Mouse (Mus musculus) heart, embryonic 12.5 days (tissue): ENCODE measurements around the gene Doc2a. TPM values are rescaled to one million over a fixed set of nuclear protein-coding genes. Genes with fewer than 3 reads are reported as not detected.

Source experiments
- ATAC-seq: fragments of 200-750 bp; cut with Nextera tagmentation; 2 replicates; pipeline ENCODE4 v1.8.0; 2017; ENCODE audit warnings: moderate TSS enrichment, moderate library complexity; ENCODE audit not compliant: insufficient number of reproducible peaks, low FRiP score
- H3K27ac ChIP-seq: fragments of 300-500 bp; sonication (generic); 2 replicates; pipeline ENCODE4 v1.5.1; 2016; ENCODE audit warnings: mild to moderate bottlenecking, moderate library complexity; ENCODE audit not compliant: poor library complexity, severe bottlenecking
- H3K27me3 ChIP-seq: fragments of 300-500 bp; sonication (generic); replicated peaks from 2 replicates; pipeline ENCODE4 v1.6.1; 2016; ENCODE audit warnings: mild to moderate bottlenecking, moderate library complexity
- H3K36me3 ChIP-seq: fragments of 300-500 bp; sonication (generic); 2 replicates; pipeline ENCODE4 v1.6.1; 2016; ENCODE audit warnings: mild to moderate bottlenecking, moderate library complexity
- H3K4me1 ChIP-seq: fragments of 300-500 bp; sonication (generic); replicated peaks from 2 replicates; pipeline ENCODE4 v1.6.1; 2016; ENCODE audit warnings: mild to moderate bottlenecking
- H3K4me2 ChIP-seq: fragments of 300-500 bp; sonication (generic); 2 replicates; pipeline ENCODE4 v1.6.1; 2016; ENCODE audit warnings: mild to moderate bottlenecking, moderate library complexity
- H3K4me3 ChIP-seq: fragments of 300-500 bp; sonication (generic); 2 replicates; pipeline ENCODE4 v1.5.1; 2016; ENCODE audit warnings: mild to moderate bottlenecking
- H3K9ac ChIP-seq: fragments of 300-500 bp; sonication (generic); 2 replicates; pipeline ENCODE4 v1.6.1; 2016; ENCODE audit warnings: mild to moderate bottlenecking, moderate library complexity
- H3K9me3 ChIP-seq: fragments of 300-500 bp; sonication (generic); replicated peaks from 2 replicates; pipeline ENCODE4 v1.6.1; 2016; ENCODE audit warnings: mild to moderate bottlenecking, moderate library complexity
- WGBS: fragments of 180-500 bp; shearing (Covaris S2); methylation state at CpG from one replicate; pipeline ENCODE4 v1.1.7; 2016; 5-methylcytosine and 5-hydroxymethylcytosine counted together
- polyA plus RNA-seq: library from polyadenylated mRNA; unstranded; fragments of >200 nt; fragmentation: Nextera tagmentation; extraction: Ambion mirVana; gene quantifications from 2 replicates; pipeline ENCODE4 v1.2.1, GENCODE M21; 2016

Doc2a gene
- polyA plus RNA-seq, 1 experiment from 2014 or later = not detected

DNA sequence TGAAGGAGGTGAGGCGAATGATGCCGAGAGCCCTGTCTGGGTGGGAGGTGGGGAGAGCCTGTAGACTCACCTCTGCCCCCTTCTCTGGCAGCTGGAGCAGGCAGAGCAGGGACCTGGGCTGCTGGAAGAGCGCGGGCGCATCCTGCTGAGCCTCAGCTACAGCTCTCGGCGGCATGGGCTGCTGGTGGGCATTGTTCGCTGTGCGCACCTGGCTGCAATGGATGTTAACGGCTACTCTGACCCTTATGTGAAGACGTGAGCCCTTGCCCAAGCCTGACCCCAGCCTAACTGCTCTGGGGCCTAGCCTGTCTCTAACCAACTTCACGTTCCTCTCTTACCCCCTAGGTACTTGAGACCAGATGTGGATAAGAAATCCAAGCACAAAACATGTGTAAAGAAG lies 4.0 kb downstream of the Doc2a start:
- no peak overlapping the region for H3K27ac ChIP-seq
- H3K9me3 ChIP-seq = no peaks in the 10 kb centered on the region
- no peak overlapping the region for H3K4me3 ChIP-seq
- peaks cover 51% of the 10 kb centered on the region for H3K27me3 ChIP-seq
- H3K36me3 ChIP-seq = peaks cover 47% of the 10 kb centered on the region
- WGBS = 44% methylated on average over 12 of the region's 12 CpGs
- ATAC-seq = no peak
- H3K4me2 ChIP-seq = no peak overlapping the region
- no peak overlapping the region for H3K9ac ChIP-seq
- H3K4me1 ChIP-seq = peaks cover 22% of the 10 kb centered on the region

DNA sequence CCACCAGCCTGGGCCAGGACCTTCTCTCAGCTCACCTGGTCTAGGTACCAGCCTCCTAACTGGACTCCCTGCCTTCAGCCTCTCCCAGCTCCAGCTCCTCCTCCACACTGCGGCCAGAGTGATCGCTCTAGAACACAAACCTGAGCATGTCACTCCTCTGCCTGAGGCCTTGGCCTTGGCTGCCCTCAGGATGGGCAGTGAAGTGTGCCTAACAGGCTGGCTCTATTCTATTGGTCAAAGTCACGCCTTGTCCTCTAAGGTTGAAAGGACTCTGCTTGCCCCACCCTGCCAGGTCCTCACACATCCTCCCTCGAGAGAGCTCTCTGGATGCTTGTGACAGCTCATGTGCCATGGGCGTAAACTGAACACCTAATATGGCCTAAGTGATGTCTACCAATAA lies 6.2 kb downstream of the Doc2a start:
- H3K9me3 ChIP-seq = no peaks in the 10 kb centered on the region
- no peak overlapping the region for H3K27ac ChIP-seq
- 83% methylated on average over 5 of the region's 5 CpGs for WGBS
- no peak overlapping the region for H3K4me2 ChIP-seq
- peaks cover 9% of the 10 kb centered on the region for H3K4me1 ChIP-seq
- peaks cover 29% of the 10 kb centered on the region for H3K27me3 ChIP-seq
- ATAC-seq = no peak
- H3K36me3 ChIP-seq = peaks cover 69% of the 10 kb centered on the region
- H3K4me3 ChIP-seq = no peak overlapping the region
- no peak overlapping the region for H3K9ac ChIP-seq

DNA sequence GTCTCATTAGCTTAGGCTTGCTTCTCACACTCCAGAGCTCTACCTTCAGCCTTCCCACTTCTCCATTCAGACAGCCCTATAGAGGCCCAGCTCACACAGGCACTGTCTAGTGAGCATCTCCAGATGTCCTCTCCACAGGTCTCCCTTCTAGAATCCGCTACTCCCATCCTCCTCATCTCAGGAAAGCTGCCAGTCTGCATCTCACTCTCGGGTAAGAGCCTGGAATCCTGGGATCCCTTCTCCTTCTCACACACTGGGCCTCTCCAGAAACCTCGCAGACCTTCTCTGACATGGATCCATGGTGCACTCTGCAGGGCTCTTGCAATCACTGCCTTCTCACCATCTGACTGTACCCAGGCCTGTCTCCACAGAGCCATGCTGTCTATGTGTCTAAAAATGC lies 8.4 kb downstream of the Doc2a start:
- Histone ChIP-seq H3K27ac (no peak overlapping the region), H3K4me2 (no peak overlapping the region), H3K4me1 (no peaks in the 10 kb centered on the region), H3K9me3 (no peaks in the 10 kb centered on the region), H3K9ac (no peak overlapping the region), H3K27me3 (peaks cover 7% of the 10 kb centered on the region), H3K4me3 (no peak overlapping the region), H3K36me3 (peaks cover 87% of the 10 kb centered on the region)
- 81% methylated on average over 3 of the region's 3 CpGs for WGBS
- ATAC-seq = no peak

DNA sequence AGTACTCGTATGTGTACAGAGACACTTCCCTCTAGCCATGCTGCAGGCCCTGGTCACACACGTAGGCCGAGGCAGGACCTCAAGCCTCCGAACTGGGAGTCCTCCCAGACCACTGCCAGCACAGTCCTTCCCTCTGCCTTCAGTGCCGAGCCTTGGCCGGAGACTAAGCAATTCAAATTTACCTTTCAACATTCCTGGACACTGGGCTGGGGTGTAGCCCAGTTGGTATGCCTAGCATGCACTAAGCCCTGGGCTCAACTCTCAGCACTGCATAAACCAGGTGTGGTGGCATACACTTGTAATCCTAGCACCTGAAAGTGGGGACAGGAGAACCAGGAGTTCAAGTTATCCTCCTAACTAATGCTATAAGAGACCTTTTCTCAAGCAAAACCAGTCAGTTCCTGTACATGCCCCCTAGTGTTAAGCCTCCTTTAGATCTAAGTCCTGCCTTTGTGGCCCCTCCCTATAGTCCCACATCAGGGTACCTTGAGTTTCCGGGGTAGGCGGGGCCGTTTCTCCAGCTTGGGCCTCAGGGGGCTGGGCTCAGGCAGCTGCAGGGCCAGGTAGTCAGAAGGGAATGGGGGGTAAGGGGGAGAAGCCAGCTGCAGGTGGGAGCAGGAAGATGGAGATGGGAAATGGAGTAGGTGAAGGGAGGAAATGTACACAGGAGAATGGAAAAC lies 9.7 kb downstream of the Doc2a start:
- H3K27ac ChIP-seq = no peak overlapping the region
- H3K4me2 ChIP-seq = no peak overlapping the region
- ATAC-seq = no peak
- H3K36me3 ChIP-seq = peaks cover 83% of the 10 kb centered on the region
- H3K27me3 ChIP-seq = no peaks in the 10 kb centered on the region
- 77% methylated on average over 9 of the region's 9 CpGs for WGBS
- no peaks in the 10 kb centered on the region for H3K9me3 ChIP-seq
- H3K4me3 ChIP-seq = no peak overlapping the region
- no peak overlapping the region for H3K9ac ChIP-seq
- peaks cover 6% of the 10 kb centered on the region for H3K4me1 ChIP-seq

DNA sequence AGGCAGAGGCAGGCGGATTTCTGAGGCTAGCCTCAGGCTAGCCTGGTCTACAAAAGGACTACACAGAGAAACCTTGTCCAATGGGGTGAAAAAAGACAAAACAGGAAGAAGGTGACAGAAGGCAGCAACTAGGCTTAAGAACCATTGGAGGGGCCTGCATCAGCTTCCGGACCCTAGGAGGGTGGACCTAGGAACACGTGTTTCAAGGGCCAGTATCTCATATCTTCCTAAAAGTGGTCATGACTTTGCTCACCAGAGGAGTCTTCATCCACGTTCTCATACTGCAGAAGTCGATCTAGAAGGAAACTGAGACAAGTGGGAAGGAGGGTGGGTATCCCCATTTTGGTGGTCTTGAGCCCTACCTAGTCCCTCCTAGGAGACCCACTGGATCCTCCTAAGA lies 13.8 kb downstream of the Doc2a start:
- Histone ChIP-seq H3K4me1 (peaks cover 26% of the 10 kb centered on the region), H3K9me3 (no peaks in the 10 kb centered on the region), H3K9ac (peak overlapping the region; percentile 78), H3K4me3 (peak overlapping the region; percentile 66), H3K4me2 (peak overlapping the region; percentile 93), H3K36me3 (peaks cover 67% of the 10 kb centered on the region), H3K27ac (no peak overlapping the region; the same call in 1 of the 2 replicates), H3K27me3 (no peaks in the 10 kb centered on the region)
- 50% methylated on average over 5 of the region's 5 CpGs for WGBS
- no peak for ATAC-seq

DNA sequence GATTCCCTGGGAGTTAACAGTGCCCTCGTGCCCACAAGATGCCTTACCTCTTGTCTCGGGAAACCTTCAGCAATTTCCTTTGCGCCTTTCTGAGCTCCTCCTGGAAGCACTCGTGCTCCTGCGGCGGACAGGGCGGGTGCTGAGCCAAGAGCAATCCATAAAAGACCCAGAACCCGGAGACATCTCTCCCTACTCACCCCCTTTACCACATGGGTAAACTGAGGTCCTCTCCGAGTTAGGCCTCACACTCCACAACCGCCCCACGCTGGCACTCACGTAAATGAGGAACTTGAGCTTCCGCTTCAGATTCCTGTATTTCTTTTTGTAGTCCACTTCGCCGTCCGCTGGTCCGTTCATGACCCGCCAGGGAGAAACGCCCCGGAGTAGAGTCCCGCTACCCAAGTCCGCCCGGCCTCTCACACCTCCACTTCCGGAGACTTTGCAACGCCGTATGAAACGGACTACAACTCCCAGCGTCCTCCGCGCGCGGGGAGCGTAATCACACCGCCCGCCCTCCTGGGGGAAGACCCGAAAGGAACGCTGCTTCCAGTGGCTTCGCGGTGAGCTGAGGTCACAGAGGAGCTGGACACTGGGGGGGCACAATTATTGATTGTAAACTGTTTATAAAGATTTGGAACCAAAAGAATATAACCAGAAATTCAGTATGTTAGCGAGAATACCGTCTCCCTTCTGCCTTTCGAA lies 14.4 kb downstream of the Doc2a start, which contains the start of gene Hirip3:
Gene Hirip3 (plus strand): TSS at position 544 of the 702 bp plus-strand sequence.
- 2% methylated on average over 42 of the region's 42 CpGs for WGBS
- peak within 1 kb of the TSS; percentile 79 for H3K9ac ChIP-seq
- H3K4me2 ChIP-seq = peak within 1 kb of the TSS; percentile 93
- peak; percentile 91 for ATAC-seq
- no peaks in the 10 kb centered on the region for H3K9me3 ChIP-seq
- H3K27me3 ChIP-seq = no peaks in the 10 kb centered on the region
- peak within 1 kb of the TSS; percentile 66 for H3K4me3 ChIP-seq
- H3K27ac ChIP-seq = peak within 1 kb of the TSS; percentile 59
- H3K4me1 ChIP-seq = peaks cover 26% of the 10 kb centered on the region
- peaks cover 67% of the 10 kb centered on the region for H3K36me3 ChIP-seq

DNA sequence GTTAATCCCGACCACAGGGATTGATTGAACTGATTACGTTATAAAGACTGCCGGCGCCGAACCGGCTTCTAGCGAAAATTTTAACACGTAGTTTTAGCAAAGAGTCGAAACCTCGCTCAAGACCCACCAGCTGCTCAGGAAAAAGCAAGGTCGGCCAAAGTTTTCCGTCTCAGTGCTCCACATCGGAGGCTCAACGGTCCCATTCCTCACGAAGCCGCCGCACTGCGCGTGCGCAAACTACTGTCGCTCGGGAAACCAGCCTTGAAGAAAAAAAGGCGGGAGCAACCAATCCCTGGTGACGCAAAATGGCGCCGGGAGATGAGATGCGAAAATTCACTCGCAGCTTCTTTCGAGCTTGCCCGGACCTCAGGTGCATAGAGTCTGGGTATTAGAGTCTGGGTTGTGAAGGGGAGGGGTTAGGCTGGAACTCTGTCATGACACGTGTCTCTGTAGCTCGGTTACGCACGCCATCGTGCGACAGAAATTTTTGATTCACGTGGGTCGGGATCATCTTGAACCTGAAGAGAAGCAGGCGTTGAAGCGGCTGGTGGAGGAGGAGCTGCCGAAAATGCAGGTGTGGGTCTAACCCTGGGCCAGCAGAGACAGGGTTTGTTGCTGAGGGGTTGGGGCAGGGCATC lies 15.1 kb downstream of the Doc2a start, which contains the start of gene Ino80e:
Gene Ino80e (minus strand): TSS at position 231 of the 638 bp plus-strand sequence.
- ATAC-seq = peak; percentile 76
- Histone ChIP-seq H3K9me3 (no peaks in the 10 kb centered on the region), H3K4me1 (peaks cover 26% of the 10 kb centered on the region), H3K9ac (peak within 1 kb of the TSS; percentile 79), H3K4me2 (peak within 1 kb of the TSS; percentile 93), H3K27me3 (no peaks in the 10 kb centered on the region), H3K27ac (peak within 1 kb of the TSS; percentile 59), H3K36me3 (peaks cover 67% of the 10 kb centered on the region), H3K4me3 (peak within 1 kb of the TSS; percentile 66)
- under 1% methylated on average over 41 of the region's 41 CpGs for WGBS

DNA sequence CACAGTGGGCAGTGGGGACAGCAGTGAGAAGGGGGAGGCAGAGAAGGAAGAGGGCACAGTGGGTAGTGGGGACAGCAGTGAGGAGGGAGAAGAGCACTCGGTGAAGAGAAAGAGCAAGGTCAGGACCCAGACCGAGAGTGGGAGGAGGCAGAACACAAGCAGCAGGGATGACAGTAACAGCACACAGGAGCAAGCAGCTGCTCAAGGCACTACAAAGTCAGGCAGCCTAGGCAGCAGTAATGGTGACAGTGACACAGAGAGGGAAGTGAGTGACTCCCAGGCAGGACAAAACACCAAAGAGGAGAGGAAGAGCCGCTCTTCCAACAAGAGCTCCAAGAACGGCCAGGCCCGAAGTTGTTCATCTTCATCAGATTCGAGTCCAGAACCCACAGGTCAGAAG lies 16.6 kb downstream of the Doc2a start:
- H3K9ac ChIP-seq = peak overlapping the region; percentile 79
- no peak for ATAC-seq

DNA sequence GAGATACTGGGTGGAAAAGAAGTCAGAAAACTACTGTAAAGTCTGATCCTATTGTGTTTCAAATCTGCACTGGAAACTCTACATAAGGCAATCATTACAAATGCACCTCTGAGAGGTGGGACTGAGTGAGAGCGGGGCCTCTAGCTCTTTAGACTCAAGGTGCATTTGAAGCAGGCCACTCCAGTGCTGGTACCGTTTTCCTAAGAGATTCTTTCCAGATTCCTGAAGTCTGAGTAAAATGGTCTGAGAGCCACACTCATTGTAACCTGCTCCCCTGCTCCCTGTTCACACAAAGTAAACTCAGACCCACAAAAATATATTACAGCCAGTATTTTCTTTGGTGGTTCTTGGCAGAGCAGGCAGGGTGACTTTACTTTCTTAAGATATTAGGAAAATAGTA lies 20.3 kb downstream of the Doc2a start:
- Histone ChIP-seq H3K36me3 (peaks cover 91% of the 10 kb centered on the region), H3K4me1 (peaks cover 19% of the 10 kb centered on the region), H3K27me3 (no peaks in the 10 kb centered on the region), H3K27ac (no peak overlapping the region), H3K4me2 (no peak overlapping the region), H3K4me3 (no peak overlapping the region), H3K9me3 (no peaks in the 10 kb centered on the region), H3K9ac (no peak overlapping the region)
- WGBS = 84% methylated on average over 2 of the region's 2 CpGs
- ATAC-seq = no peak

More for the DNA sequence above, 16.6 kb downstream of the Doc2a start:
- H3K27ac ChIP-seq = no peak overlapping the region
- H3K4me2 ChIP-seq = peak overlapping the region; percentile 93
- WGBS = 68% methylated on average over 6 of the region's 6 CpGs
- H3K4me1 ChIP-seq = peaks cover 26% of the 10 kb centered on the region
- H3K27me3 ChIP-seq = no peaks in the 10 kb centered on the region
- peaks cover 67% of the 10 kb centered on the region for H3K36me3 ChIP-seq
- H3K9me3 ChIP-seq = no peaks in the 10 kb centered on the region
- H3K4me3 ChIP-seq = peak overlapping the region; percentile 66; the same call in 1 of the 2 replicates

DNA sequence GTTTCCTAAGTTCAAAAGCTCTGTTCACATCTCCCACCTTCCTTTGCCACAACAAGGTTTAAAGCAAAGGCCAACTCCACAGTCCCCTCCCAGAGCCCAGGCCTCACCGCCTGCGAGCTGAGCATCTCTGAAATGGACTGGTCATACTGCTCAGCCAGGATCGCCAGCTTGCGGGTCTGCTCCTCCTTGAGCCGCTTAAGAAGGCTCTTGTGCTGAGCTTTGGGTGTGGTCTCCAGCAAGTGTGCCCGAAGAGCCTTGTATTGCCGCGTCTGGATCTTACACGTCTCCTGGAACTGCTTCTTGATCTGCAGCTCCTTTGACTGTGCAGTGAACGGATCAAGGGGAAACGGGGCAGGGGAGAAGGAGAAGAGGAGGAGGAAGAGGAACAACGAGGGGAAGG lies 20.8 kb downstream of the Doc2a start:
- H3K27me3 ChIP-seq = no peaks in the 10 kb centered on the region
- H3K9ac ChIP-seq = no peak overlapping the region
- H3K4me3 ChIP-seq = no peak overlapping the region
- H3K27ac ChIP-seq = no peak overlapping the region
- no peak for ATAC-seq
- WGBS = 89% methylated on average over 12 of the region's 12 CpGs
- H3K36me3 ChIP-seq = peaks cover 96% of the 10 kb centered on the region
- H3K4me1 ChIP-seq = peaks cover 14% of the 10 kb centered on the region
- H3K4me2 ChIP-seq = no peak overlapping the region
- no peaks in the 10 kb centered on the region for H3K9me3 ChIP-seq
